Mouse (Mus musculus): ENCODE results near the gene Cavin1. TPM values are rescaled to one million over a fixed set of nuclear protein-coding genes. Genes with fewer than 3 reads are reported as not detected.

Gene Cavin1
- total RNA-seq, 1 experiment from 2014 or later, result 13.4 TPM

DNA sequence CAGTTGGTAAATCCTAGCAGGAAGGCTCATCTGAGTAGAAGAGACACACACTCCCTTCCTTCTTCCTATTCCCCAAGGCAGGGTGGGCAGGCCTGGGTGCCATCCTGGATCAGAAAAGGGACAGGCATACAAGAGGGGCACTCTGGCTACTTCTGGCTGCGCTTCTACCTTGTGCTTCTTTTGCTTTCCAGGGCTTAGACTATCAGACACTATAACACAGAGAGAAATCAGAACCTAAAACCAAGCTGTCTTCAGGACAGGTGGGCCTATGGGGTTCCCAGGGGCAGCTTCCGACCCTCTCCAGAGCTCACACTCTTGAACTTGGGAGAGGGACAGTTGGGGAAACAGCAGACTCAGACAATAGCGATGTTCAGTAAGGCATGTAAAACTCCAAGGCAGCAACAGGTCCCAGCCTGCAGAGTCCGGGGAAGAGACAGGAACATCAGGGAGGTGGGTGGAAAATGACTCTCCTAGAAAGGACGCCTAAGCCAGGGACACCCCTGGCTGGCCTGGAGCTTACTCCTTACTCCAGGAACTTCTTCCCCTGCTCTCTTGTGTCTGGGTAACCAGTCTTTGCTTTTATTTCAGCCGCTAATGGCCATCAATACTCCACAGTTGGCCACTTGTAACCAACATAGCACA lies 5.7 kb downstream of the Cavin1 start:
- ATAC-seq (replicated peaks in 1 of 2; ENCODE audit: insufficient read depth in 1 of 2, low FRiP score in 2 of 2, low TSS enrichment in 1 of 2, low read depth in 1 of 2, poor library complexity in 2 of 2, severe bottlenecking in 2 of 2), result no peak

DNA sequence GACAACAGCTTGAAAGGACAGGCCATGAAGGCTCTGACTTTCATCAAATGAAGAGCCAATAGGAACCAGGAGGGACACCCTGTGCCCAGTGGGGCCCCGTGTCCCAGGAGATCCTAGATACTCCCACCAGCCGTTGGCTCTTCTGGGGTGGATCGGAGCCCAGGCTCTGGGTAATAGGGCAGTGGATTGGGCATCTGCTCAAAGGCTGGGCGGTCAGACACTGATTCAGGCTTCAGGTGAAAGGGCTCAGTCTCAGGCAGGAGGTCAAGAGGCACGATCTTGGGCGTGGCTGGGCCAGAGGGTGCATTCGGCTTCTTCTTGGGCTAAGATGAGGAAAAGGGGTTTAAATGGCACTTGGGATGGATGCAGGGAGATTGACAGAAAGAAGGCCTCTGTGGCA lies 6.5 kb downstream of the Cavin1 start:
- ATAC-seq (replicated peaks in 1 of 2; ENCODE audit: insufficient read depth in 1 of 2, low FRiP score in 2 of 2, low TSS enrichment in 1 of 2, low read depth in 1 of 2, poor library complexity in 2 of 2, severe bottlenecking in 2 of 2), result no peak

DNA sequence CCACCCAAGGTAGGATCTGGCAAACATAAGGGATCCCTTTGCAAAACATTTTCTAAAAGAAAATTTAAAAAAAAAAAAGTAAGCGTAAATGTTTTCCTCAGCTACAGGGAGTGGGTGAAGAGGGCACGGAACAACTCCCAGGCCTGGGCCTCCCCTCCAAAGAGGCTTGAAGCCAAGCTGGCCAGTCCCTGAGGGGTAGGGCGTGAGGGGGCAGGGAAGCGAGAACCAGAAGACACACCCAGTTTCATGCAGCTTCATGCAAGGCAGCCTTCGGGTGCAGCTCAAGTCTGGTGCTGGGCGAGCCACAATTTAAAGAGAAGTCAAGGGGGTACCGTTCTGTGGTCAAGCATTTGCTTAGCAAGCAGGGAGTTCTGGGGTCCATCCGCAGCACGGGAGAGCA lies 7.0 kb downstream of the Cavin1 start:
- no peak for ATAC-seq (replicated peaks in 1 of 2; ENCODE audit: insufficient read depth in 1 of 2, low FRiP score in 2 of 2, low TSS enrichment in 1 of 2, low read depth in 1 of 2, poor library complexity in 2 of 2, severe bottlenecking in 2 of 2)

DNA sequence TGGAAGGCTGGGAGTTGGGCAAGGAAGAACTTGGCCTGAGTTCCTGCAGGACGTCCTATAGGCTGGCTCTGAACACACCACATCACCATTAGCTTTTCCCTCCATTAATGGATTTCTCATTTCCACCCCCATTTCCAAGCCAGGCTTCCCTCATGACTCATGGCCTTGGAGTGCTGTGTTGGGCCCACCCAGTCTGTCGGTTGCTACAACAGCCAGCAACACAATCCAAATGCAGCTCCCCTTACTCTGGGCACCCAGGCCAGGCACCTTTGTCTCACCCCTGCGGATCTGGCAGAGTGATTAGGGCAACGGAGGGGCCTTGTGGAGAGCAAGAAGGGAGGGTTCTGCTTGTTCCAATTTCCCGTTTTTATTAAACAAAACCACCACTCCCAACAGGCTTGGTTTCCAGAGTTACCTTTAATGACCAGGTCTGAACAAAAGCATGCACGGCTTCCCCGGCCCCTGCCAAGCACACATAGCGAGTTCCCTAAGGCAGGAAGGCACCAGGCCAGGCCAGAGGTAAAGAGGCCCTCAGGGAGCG lies 8.2 kb downstream of the Cavin1 start:
- ATAC-seq (replicated peaks in 1 of 2; ENCODE audit: insufficient read depth in 1 of 2, low FRiP score in 2 of 2, low TSS enrichment in 1 of 2, low read depth in 1 of 2, poor library complexity in 2 of 2, severe bottlenecking in 2 of 2), result no peak; a peak in 1 of 4 replicates

DNA sequence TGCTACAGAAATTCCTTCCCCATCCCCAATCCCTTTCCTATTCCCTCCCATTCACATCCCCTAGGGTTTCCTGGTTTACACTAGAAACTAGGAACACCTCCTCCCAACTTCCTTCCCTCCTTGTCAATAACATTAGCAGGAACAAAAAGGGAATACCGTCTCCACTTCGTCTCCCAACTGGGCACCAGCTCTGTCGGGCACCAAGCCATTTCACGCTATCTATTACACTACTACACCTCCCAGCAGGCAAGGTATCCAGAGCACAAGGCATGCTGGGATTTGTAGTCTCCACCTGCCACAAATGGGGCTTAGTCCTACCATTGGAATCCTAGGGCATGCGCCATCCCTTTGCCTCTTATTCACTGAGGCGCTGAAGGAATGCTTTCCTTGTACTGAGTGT lies 10.1 kb downstream of the Cavin1 start:
- no peak for ATAC-seq (replicated peaks in 1 of 2; ENCODE audit: insufficient read depth in 1 of 2, low FRiP score in 2 of 2, low TSS enrichment in 1 of 2, low read depth in 1 of 2, poor library complexity in 2 of 2, severe bottlenecking in 2 of 2)

DNA sequence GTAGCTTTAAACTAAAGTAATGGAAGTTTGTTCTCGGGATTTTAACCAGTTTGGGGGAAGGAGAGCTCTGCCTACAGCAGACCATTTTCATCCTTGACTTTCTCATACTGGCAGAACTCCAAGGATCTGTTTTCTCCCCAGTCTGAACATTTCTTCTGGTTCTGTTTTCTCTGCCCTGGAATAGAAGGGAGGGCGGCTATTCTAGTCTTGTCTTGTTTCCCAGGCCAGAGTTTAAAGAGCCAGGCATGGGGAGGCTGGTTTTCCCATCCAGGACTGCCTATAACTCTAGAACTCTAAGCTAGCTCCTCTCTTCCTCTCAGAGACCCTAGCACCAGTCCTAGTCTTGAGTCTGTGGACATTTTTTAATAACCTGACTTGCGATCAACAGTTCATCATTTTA lies 10.9 kb downstream of the Cavin1 start:
- no peak for ATAC-seq (replicated peaks in 1 of 2; ENCODE audit: insufficient read depth in 1 of 2, low FRiP score in 2 of 2, low TSS enrichment in 1 of 2, low read depth in 1 of 2, poor library complexity in 2 of 2, severe bottlenecking in 2 of 2)

DNA sequence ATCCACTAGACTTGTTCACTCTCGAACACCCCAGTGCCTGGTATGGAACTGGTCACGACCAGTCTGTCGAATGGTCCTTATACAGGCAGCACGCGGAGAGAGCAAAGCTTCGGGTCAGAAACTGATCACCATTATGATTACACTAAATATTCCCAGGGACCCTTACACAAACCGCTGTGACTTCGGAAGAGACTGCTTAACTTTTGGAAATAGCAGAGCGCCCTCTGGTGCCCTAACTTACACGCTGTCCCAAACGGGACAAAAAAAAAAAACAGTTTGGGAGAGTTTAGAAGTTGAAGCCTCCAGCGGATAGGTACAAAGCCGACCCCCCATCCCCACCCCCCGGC lies 11.2 kb downstream of the Cavin1 start:
- peak; percentile 24 to 44; a peak in 1 of 4 replicates for ATAC-seq (replicated peaks in 1 of 2; ENCODE audit: insufficient read depth in 1 of 2, low FRiP score in 2 of 2, low TSS enrichment in 1 of 2, low read depth in 1 of 2, poor library complexity in 2 of 2, severe bottlenecking in 2 of 2)

DNA sequence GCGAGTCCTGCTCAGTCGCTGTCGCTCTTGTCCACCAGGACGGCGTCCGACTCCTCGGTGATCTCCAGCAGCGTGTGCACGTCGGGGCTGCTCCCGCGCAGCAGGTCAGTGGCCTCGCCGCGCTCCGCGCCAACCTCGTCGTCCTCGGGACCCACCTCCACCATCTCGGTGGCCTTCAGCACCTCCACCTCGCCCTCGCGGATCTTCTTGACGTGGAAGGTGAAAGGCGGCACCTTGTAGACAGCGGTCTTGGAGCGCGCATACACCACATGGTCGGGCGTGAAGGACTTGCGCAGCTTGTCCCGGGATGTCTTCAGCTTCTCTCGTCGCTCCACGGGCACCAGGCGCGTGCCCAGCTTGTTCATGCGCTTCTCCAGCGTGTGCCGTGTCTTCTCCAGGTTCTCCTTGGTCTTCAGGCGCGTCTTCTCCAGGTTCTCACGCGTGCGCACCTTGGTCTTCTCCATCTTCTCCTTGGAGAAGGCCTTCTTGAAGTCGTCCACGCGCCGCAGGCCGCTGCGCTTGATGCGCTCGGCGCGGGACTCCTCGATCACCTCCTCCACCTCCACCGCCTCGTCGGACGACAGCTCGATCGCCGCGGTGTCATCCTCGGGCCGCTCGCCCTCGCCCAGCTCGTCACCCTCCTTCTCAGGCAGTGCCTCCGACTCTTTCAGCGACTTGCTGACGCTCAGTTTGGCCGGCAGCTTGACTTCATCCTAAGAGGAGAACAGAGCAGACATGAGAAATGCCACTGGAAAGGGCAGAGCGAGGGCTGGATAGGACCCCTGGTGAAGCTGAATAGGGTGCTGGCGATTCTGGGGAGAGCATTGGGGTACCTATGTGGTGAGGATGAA lies 11.8 kb downstream of the Cavin1 start:
- ATAC-seq (replicated peaks in 1 of 2; ENCODE audit: insufficient read depth in 1 of 2, low FRiP score in 2 of 2, low TSS enrichment in 1 of 2, low read depth in 1 of 2, poor library complexity in 2 of 2, severe bottlenecking in 2 of 2), result no peak

DNA sequence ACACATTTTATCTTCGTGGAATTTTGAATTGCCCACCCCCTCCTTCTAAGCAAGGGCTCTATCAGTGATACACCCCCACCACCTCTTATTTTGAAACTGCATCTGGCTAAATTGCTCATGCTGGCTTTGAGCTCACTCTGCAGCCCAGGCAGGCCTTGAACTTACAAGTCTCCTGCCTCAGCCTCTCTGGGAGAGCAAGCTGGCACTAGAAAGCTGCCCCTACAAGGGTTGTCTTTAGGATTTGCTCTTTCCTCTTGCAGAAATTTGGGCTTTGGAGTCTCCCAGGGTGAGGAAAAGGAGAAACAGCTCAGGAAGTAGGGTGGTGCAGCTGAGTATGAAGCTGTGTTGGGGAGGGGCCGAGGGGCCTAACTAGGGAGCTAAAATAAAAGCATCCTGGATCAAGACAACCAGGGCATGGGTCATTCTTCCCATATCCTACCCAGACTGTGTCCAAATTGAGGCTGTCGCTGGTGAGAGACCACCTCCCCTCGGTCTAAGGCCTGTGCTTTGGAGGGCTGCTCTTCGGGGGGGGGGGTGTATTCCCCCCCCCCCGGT lies 12.7 kb downstream of the Cavin1 start:
- no peak for ATAC-seq (replicated peaks in 1 of 2; ENCODE audit: insufficient read depth in 1 of 2, low FRiP score in 2 of 2, low TSS enrichment in 1 of 2, low read depth in 1 of 2, poor library complexity in 2 of 2, severe bottlenecking in 2 of 2)

DNA sequence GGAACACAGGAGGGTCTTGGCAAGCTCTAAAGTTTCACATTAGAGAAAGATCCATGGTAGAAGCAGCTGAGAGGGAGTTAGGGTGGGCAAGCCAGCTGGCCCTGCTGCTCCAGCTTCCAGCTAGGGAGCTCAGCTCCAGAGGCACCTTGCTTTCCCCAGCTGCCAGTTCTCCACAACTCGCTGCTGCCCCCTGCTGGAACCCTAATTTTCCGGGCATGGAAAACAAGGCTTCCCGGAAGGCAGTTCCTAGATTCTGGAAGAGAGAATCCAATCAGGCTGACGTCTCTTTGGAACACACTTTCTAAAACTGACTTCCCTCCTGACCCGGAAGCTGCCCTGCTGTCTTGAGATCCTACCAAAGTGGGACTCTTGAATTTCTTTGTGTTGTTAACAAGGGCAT lies 13.4 kb downstream of the Cavin1 start:
- peak in 1 of 2 experiments; percentile 35; a peak in 1 of 4 replicates for ATAC-seq (replicated peaks in 1 of 2; ENCODE audit: insufficient read depth in 1 of 2, low FRiP score in 2 of 2, low TSS enrichment in 1 of 2, low read depth in 1 of 2, poor library complexity in 2 of 2, severe bottlenecking in 2 of 2)

DNA sequence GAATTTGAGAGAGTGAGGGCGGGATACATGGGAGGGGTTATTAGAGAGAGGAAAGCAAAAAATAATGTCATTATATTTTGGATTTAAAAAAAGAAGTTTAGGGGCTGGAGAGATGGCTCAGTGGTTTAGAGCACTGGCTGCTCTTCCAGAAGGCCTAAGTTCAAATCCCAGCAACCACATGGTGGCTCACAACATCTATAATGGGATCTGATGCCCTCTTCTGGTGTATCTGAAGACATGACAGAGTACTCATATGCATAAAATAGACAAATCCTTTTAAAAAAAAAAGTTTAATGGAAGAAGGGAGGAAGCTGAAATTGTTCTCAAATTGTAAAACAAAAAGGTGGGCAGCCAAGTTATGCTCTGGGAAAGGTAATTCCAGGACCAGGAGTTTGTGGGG lies 21.1 kb downstream of the Cavin1 start:
- ATAC-seq (replicated peaks in 1 of 2; ENCODE audit: insufficient read depth in 1 of 2, low FRiP score in 2 of 2, low TSS enrichment in 1 of 2, low read depth in 1 of 2, poor library complexity in 2 of 2, severe bottlenecking in 2 of 2), result no peak

DNA sequence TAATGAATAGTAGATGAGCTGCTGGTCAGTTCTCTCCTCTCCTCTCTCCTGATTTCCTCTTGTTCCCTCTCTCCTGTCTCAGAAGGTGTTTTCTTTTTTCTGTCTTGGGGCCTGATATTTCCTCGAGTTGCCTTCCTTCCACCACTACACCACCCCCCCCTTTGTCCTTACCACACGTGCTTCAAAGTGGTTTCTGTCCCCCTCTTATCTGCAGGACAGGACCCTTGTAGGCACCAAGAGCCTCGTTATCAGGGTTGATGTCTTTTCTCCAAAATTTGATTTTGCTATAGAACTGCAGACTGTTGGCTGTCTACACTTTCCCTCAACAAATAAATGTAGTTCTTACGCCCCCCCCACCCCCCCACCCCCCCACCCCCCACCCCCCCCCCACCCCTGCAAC lies 22.4 kb downstream of the Cavin1 start:
- no peak for ATAC-seq (replicated peaks in 1 of 2; ENCODE audit: insufficient read depth in 1 of 2, low FRiP score in 2 of 2, low TSS enrichment in 1 of 2, low read depth in 1 of 2, poor library complexity in 2 of 2, severe bottlenecking in 2 of 2)

DNA sequence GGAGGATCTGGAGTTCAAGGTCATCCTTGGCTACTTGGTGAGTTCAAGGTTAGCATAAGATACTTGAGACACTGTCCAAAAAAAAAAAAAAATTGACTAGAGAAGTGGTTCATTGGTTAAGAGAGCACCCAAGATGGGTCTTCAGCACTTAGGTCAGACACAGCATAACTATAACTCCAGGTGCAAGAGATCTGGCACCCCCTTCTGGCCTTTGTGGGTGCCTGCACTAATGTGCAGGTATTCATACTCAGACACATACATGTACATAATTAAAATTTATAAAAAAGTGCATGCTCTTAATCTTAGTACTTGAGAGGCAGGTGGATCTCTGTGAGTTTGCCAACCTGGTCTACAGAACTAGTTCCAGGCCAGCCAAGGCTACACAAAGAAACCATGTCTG lies 23.1 kb downstream of the Cavin1 start:
- peak in 1 of 2 experiments; percentile 51; a peak in 1 of 4 replicates for ATAC-seq (replicated peaks in 1 of 2; ENCODE audit: insufficient read depth in 1 of 2, low FRiP score in 2 of 2, low TSS enrichment in 1 of 2, low read depth in 1 of 2, poor library complexity in 2 of 2, severe bottlenecking in 2 of 2)

DNA sequence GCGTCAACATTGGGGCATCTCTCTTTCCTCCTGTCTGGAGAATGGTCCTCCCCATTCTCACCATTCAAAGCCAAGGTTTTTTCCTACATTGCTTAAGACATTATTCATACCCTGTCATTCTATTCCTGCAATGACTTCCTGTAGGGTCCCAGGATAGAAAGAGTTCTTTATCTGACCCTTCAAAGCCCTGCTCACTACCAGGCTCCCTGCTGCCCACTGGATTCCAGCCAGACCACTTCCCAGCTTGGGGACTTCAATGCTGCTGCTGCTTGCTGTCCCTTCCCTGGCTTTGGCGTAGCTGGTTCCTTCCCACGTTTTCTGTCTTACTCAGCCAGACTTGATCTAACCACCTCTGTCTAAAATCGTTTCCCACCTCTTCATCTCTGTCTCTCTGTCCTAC lies 23.8 kb downstream of the Cavin1 start:
- no peak for ATAC-seq (replicated peaks in 1 of 2; ENCODE audit: insufficient read depth in 1 of 2, low FRiP score in 2 of 2, low TSS enrichment in 1 of 2, low read depth in 1 of 2, poor library complexity in 2 of 2, severe bottlenecking in 2 of 2)

DNA sequence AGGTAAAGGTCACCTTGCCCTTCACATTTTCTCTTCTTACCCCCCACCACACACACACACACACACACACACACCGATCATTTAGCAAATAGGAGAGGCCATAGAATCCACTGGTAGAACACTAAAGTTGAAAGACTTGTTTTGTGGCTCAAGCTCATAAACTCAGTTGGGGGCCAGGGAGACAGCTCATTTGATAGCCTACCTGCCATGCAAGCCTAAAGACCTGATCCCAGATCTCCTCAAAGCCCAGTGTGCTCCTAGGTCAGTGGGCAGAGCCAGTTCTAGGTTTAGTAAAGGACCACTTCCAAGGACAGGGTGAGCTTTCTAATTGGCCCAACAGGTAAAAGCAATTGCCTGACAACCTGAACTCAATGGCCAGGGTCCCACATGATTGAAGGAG lies 28.3 kb downstream of the Cavin1 start:
- no peak for ATAC-seq (replicated peaks in 1 of 2; ENCODE audit: insufficient read depth in 1 of 2, low FRiP score in 2 of 2, low TSS enrichment in 1 of 2, low read depth in 1 of 2, poor library complexity in 2 of 2, severe bottlenecking in 2 of 2)

DNA sequence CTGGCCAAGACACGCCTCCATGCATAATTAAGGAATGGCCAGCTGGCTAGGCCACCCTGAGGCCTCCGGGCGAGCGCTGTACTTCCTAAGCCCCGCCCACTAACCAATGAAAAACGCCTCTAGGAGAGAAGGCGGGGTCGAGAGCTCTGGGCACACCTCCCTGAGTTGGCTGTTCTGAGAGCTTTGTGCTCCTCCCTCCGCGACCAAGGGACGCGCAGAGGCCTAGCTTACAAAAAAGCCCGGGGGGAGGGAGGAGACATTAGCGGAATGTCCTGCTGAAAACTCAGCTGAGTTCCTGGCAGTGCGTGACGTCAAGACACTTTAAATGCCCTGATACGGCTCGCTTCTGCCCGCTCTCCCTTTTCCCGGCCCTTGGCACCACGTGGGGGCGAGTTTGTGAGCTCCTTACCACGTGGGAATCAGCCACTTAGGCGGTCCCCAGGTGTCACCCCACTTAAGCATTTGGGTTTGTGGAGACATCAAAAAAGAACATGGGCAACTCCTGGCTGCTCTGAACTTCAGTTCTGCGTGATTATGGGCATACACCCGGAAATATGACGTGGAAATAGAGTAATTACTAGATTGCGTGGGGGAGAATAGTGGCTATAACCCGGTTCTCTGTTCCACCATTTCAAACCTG lies 31.1 kb downstream of the Cavin1 start, which contains the start of gene Stat3:
TSS of gene Stat3 (minus strand) at position 29 of the 640 bp plus-strand sequence.
- peak; percentile 90 for ATAC-seq (replicated peaks in 1 of 2; ENCODE audit: insufficient read depth in 1 of 2, low FRiP score in 2 of 2, low TSS enrichment in 1 of 2, low read depth in 1 of 2, poor library complexity in 2 of 2, severe bottlenecking in 2 of 2)

DNA sequence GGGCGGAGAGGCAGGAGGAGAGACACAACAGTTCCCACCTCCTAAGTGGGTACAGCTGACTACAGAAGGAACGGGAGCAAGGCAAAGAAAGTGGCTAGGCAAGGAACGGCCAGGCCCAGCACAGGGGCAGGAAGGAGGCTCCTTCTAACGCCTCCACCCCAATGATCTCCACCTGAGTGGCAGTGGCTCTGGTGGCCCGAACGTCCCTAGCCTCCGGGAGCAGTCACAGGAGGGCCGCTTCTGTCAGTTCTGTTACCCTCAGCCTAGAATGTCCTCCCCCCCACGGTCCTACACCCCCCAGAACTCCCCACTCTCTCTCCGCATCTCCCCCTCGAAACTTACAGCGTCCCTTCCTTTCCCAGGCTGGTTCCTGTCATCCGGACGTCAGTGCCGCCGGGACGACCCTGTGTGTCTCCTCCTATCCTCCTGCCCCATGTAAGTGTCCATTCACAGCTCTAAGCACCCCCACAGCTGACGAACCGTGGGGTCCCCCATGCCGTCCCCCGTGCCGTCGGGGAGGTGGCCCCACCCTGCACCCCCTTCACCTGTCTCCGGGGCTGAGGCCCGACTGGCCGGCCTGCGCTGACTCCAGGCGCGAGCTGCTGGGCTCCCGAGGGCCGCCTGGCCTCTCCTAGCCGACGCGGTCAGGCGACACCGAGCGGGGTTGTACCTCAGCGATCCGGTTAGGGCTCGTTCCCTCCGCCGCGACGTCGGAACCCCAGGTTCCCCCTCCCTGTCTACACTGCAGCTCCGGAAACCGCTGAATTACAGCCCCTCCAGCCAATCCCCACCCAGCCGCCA lies 31.8 kb downstream of the Cavin1 start:
- ATAC-seq (replicated peaks in 1 of 2; ENCODE audit: insufficient read depth in 1 of 2, low FRiP score in 2 of 2, low TSS enrichment in 1 of 2, low read depth in 1 of 2, poor library complexity in 2 of 2, severe bottlenecking in 2 of 2), result no peak; a peak in 1 of 4 replicates
